Mouse (Mus musculus) MEL (cell line): ENCODE measurements around the gene Tmem132b. TPM values are rescaled to one million over a fixed set of nuclear protein-coding genes. Genes with fewer than 3 reads are reported as not detected.

Experiments used
- DNase-seq: peaks from one replicate; pipeline ENCODE4 v3.0.0; 2011; ENCODE audit warnings: low read depth, low spot score
- H3K27ac ChIP-seq: 2 replicates; pipeline ENCODE4 v1.5.1; 2012; ENCODE audit warnings: low read depth, mild to moderate bottlenecking, control low read depth, low read length, moderate library complexity; ENCODE audit not compliant: control insufficient read depth
- H3K27me3 ChIP-seq, 2 experiments: fragments of 150-350 bp in 1 of 2; sonication (generic) in 1 of 2; 2 replicates each; pipeline ENCODE4 v1.6.1; 2012; ENCODE audit warnings: low read length in 2 of 2, mild to moderate bottlenecking in 2 of 2, improper control_type of control experiment in 1 of 2, moderate library complexity in 1 of 2; ENCODE audit not compliant: insufficient read depth in 2 of 2, control insufficient read depth in 1 of 2
- H3K36me3 ChIP-seq, 2 experiments: 2 replicates each; pipeline ENCODE4 v1.6.1; 2012 to 2014; ENCODE audit warnings: low read length in 2 of 2, improper control_type of control experiment in 1 of 2, inconsistent platforms in 1 of 2, mild to moderate bottlenecking in 1 of 2; ENCODE audit not compliant: insufficient read depth in 2 of 2, control insufficient read depth in 1 of 2
- H3K4me1 ChIP-seq, 2 experiments: fragments of 150-350 bp in 1 of 2; sonication (generic) in 1 of 2; 2 replicates each; pipeline ENCODE4 v1.6.1; 2012; ENCODE audit warnings: low read length in 2 of 2, improper control_type of control experiment in 1 of 2, mild to moderate bottlenecking in 1 of 2; ENCODE audit not compliant: insufficient read depth in 2 of 2, control insufficient read depth in 1 of 2
- H3K4me3 ChIP-seq, 2 experiments: fragments of 150-350 bp in 1 of 2; sonication (generic) in 1 of 2; 2 replicates each; pipeline ENCODE4 v1.5.1; 2012; ENCODE audit warnings: low read depth in 2 of 2, low read length in 2 of 2, mild to moderate bottlenecking in 2 of 2, moderate library complexity in 2 of 2, control low read depth in 1 of 2, improper control_type of control experiment in 1 of 2; ENCODE audit not compliant: control insufficient read depth in 1 of 2, insufficient read depth in 1 of 2
- H3K79me2 ChIP-seq: 2 replicates; pipeline ENCODE4 v1.6.1; 2012; ENCODE audit warnings: mild to moderate bottlenecking, low read length, moderate library complexity; ENCODE audit not compliant: control insufficient read depth, poor library complexity, insufficient read depth
- H3K9ac ChIP-seq: 2 replicates; pipeline ENCODE4 v1.6.1; 2012; ENCODE audit warnings: low read depth, mild to moderate bottlenecking, control low read depth, low read length, moderate library complexity; ENCODE audit not compliant: control insufficient read depth, poor library complexity, severe bottlenecking
- H3K9me3 ChIP-seq: fragments of 150-350 bp; sonication (generic); replicated peaks from 2 replicates; pipeline ENCODE4 v1.6.1; 2012; ENCODE audit warnings: mild to moderate bottlenecking, low read length, improper control_type of control experiment, moderate library complexity; ENCODE audit not compliant: insufficient read depth
- CHD1 ChIP-seq: IDR thresholded peaks from 2 replicates; pipeline ENCODE4 v1.6.1; 2012; ENCODE audit warnings: low read depth, mild to moderate bottlenecking, inconsistent platforms, low read length, improper control_type of control experiment
- E2F4 ChIP-seq: IDR thresholded peaks from 2 replicates; pipeline ENCODE4 v1.6.1; 2011; ENCODE audit warnings: low read depth, low read length, improper control_type of control experiment, borderline replicate concordance
- ELF1 ChIP-seq: IDR thresholded peaks from 2 replicates; pipeline ENCODE4 v1.6.1; 2014; ENCODE audit warnings: low read depth, mild to moderate bottlenecking, inconsistent platforms, low read length, improper control_type of control experiment, moderate library complexity
- EP300 ChIP-seq, 2 experiments: IDR thresholded peaks; 2 replicates each; pipeline ENCODE4 v1.6.1; 2011; ENCODE audit warnings: improper control_type of control experiment in 2 of 2, low read length in 2 of 2, low read depth in 1 of 2, mild to moderate bottlenecking in 1 of 2
- GABPA ChIP-seq: IDR thresholded peaks from 2 replicates; pipeline ENCODE4 v1.6.1; 2012; ENCODE audit warnings: low read depth, mild to moderate bottlenecking, inconsistent platforms, low read length, improper control_type of control experiment, moderate library complexity
- GATA1 ChIP-seq: IDR thresholded peaks from 2 replicates; pipeline ENCODE4 v1.6.1; 2011; ENCODE audit warnings: low read depth, low read length, improper control_type of control experiment
- JUND ChIP-seq: IDR thresholded peaks from 2 replicates; pipeline ENCODE4 v1.6.1; 2011; ENCODE audit warnings: low read depth, mild to moderate bottlenecking, improper control_type of control experiment, low read length
- KAT2A ChIP-seq: conservative IDR thresholded peaks from 2 replicates; pipeline ENCODE4 v1.6.1; 2012; ENCODE audit warnings: low read depth, low read length, improper control_type of control experiment, inconsistent platforms
- MEF2A ChIP-seq: IDR thresholded peaks from 2 replicates; pipeline ENCODE4 v1.6.1; 2014; ENCODE audit warnings: low read depth, mild to moderate bottlenecking, inconsistent platforms, low read length, improper control_type of control experiment; ENCODE audit not compliant: poor library complexity, insufficient replicate concordance, severe bottlenecking; ENCODE audit errors: extremely low read depth
- MXI1 ChIP-seq: IDR thresholded peaks from 2 replicates; pipeline ENCODE4 v1.6.1; 2011; ENCODE audit warnings: mild to moderate bottlenecking, low read depth, low read length, improper control_type of control experiment
- MYB ChIP-seq: IDR thresholded peaks from 2 replicates; pipeline ENCODE4 v1.6.1; 2011; ENCODE audit warnings: mild to moderate bottlenecking, low read depth, low read length, improper control_type of control experiment
- NELFE ChIP-seq: IDR thresholded peaks from 2 replicates; pipeline ENCODE4 v1.6.1; 2011; ENCODE audit warnings: low read depth, low read length, improper control_type of control experiment
- NRF1 ChIP-seq: IDR thresholded peaks from 2 replicates; pipeline ENCODE4 v1.6.1; 2014; ENCODE audit warnings: low read depth, mild to moderate bottlenecking, inconsistent platforms, low read length, improper control_type of control experiment, moderate library complexity; ENCODE audit not compliant: poor library complexity, insufficient read depth, severe bottlenecking
- POLR2A ChIP-seq, 2 experiments: IDR thresholded peaks; 2 replicates each; pipeline ENCODE4 v1.6.1; 2011 to 2012; ENCODE audit warnings: low read length in 2 of 2, mild to moderate bottlenecking in 2 of 2, control low read depth in 1 of 2, improper control_type of control experiment in 1 of 2, low read depth in 1 of 2, moderate library complexity in 1 of 2; ENCODE audit not compliant: control insufficient read depth in 1 of 2, insufficient read depth in 1 of 2, poor library complexity in 1 of 2
- POLR2AphosphoS2 ChIP-seq: IDR thresholded peaks from 2 replicates; pipeline ENCODE4 v1.6.1; 2011; ENCODE audit warnings: low read length, improper control_type of control experiment
- RAD21 ChIP-seq: IDR thresholded peaks from 2 replicates; pipeline ENCODE4 v1.6.1; 2011; ENCODE audit warnings: mild to moderate bottlenecking, low read depth, low read length, improper control_type of control experiment
- RCOR1 ChIP-seq: IDR thresholded peaks from 2 replicates; pipeline ENCODE4 v1.6.1; 2012; ENCODE audit warnings: low read depth, mild to moderate bottlenecking, inconsistent platforms, low read length, improper control_type of control experiment
- SIN3A ChIP-seq: IDR thresholded peaks from 2 replicates; pipeline ENCODE4 v1.6.1; 2012; ENCODE audit warnings: low read length, improper control_type of control experiment, inconsistent platforms
- TAL1 ChIP-seq: IDR thresholded peaks from 2 replicates; pipeline ENCODE4 v1.6.1; 2012; ENCODE audit warnings: mild to moderate bottlenecking, inconsistent platforms, low read length, moderate library complexity, mixed read lengths
- TBP ChIP-seq: IDR thresholded peaks from 2 replicates; pipeline ENCODE4 v1.8.0; 2011; ENCODE audit warnings: low read depth, low read length, improper control_type of control experiment
- UBTF ChIP-seq: IDR thresholded peaks from 2 replicates; pipeline ENCODE4 v1.6.1; 2012; ENCODE audit warnings: low read depth, mild to moderate bottlenecking, inconsistent platforms, low read length, improper control_type of control experiment, moderate library complexity, borderline replicate concordance; ENCODE audit not compliant: insufficient read depth
- USF1 ChIP-seq: IDR thresholded peaks from 2 replicates; pipeline ENCODE4 v1.6.1; 2014; ENCODE audit warnings: low read depth, mild to moderate bottlenecking, inconsistent platforms, low read length, improper control_type of control experiment, moderate library complexity
- ZC3H11A ChIP-seq: IDR thresholded peaks from 2 replicates; pipeline ENCODE4 v1.6.1; 2012; ENCODE audit warnings: low read depth, mild to moderate bottlenecking, inconsistent platforms, low read length, improper control_type of control experiment
- ZKSCAN1 ChIP-seq: IDR thresholded peaks from 2 replicates; pipeline ENCODE4 v1.6.1; 2012; ENCODE audit warnings: low read depth, mild to moderate bottlenecking, inconsistent platforms, low read length, improper control_type of control experiment, moderate library complexity
- polyA plus RNA-seq, 2 experiments: library from polyadenylated mRNA; stranded (reverse) in 1 of 2; unstranded in 1 of 2; fragments of >175 nt in 1 of 2; fragments of >200 nt in 1 of 2; gene quantifications; 2 replicates each; pipeline versions ENCODE4 v1.2.1 to v1.2.4; 2012; ENCODE audit warnings: low replicate concordance in 2 of 2, low read depth in 1 of 2; ENCODE audit not compliant: insufficient read length in 2 of 2, insufficient read depth in 1 of 2, missing spikeins in 1 of 2
- total RNA-seq: library from RNA; depleted of rRNA; stranded (reverse); fragments of 300-350 nt; gene quantifications from 2 replicates; pipeline ENCODE4 v1.2.3, GENCODE M21; 2012

The Tmem132b gene
- total and polyA plus RNA-seq, 3 experiments: not detected

GRCm38 (mm10) chr5:125799622-125800021 is 268.0 kb downstream of the Tmem132b start:
- TF ChIP-seq ZC3H11A (no peak), POLR2AphosphoS2 (no peak), MXI1 (no peak), GATA1 (no peak), RAD21 (no peak), NRF1 (no peak), SIN3A (no peak), KAT2A (no peak), RCOR1 (no peak), ELF1 (no peak), MEF2A (no peak), TBP (no peak), ZKSCAN1 (no peak), NELFE (no peak)
- Histone ChIP-seq H3K79me2 (no peaks in the 10 kb centered on the region), H3K4me3 (no peak overlapping the region), H3K9ac (no peak overlapping the region), H3K27ac (no peak overlapping the region), H3K4me1 (no peaks in the 10 kb centered on the region), H3K27me3 (no peaks in the 10 kb centered on the region), H3K36me3 (no peaks in the 10 kb centered on the region), H3K9me3 (no peaks in the 10 kb centered on the region)
- DNase-seq: no peak

- no peak for DNase-seq
- Histone ChIP-seq H3K4me3 (no peak overlapping the region), H3K27ac (no peak overlapping the region), H3K9me3 (no peaks in the 10 kb centered on the region), H3K27me3 (no peaks in the 10 kb centered on the region), H3K79me2 (no peaks in the 10 kb centered on the region), H3K36me3 (no peaks in the 10 kb centered on the region), H3K4me1 (no peaks in the 10 kb centered on the region), H3K9ac (no peak overlapping the region)
- no peak for TF ChIP-seq GABPA
- no peak for TF ChIP-seq MEF2A
- no peak for TF ChIP-seq E2F4
- no peak for TF ChIP-seq ZC3H11A
- no peak for TF ChIP-seq EP300 (IDR thresholded peaks at IDR 0.05; ENCODE audit: low read depth in 1 of 2, low read length in 2 of 2)
- TF ChIP-seq UBTF: no peak
- TF ChIP-seq TBP: no peak
- TF ChIP-seq ZKSCAN1: no peak
- TF ChIP-seq TAL1: no peak
- no peak for TF ChIP-seq GATA1
- no peak for TF ChIP-seq CHD1
- TF ChIP-seq KAT2A: no peak
- TF ChIP-seq USF1: no peak
- no peak for TF ChIP-seq JUND
- no peak for TF ChIP-seq MYB
- no peak for TF ChIP-seq POLR2A (IDR thresholded peaks at IDR 0.05; ENCODE audit: control insufficient read depth in 1 of 2, insufficient read depth in 1 of 2, low read depth in 1 of 2, low read length in 2 of 2, poor library complexity in 1 of 2)
Measured at GRCm38 (mm10) chr5:125800025-125800424, 268.5 kb downstream of the Tmem132b start.
